Mouse (Mus musculus) hindbrain, postnatal 0 days (tissue): ENCODE data around the gene Ctr9. TPM values are rescaled to one million over a fixed set of nuclear protein-coding genes. Genes with fewer than 3 reads are reported as not detected.

Experiments used
- ATAC-seq: fragments of 200-750 bp; cut with Nextera tagmentation; 2 replicates; pipeline ENCODE4 v1.8.0; 2017; ENCODE audit warnings: mild to moderate bottlenecking, moderate TSS enrichment, moderate library complexity
- DNase-seq: peaks from one replicate; pipeline ENCODE4 v3.0.0-alpha.2; 2015; ENCODE audit warnings: low spot score
- H3K27ac ChIP-seq: fragments of 300-500 bp; sonication (generic); 2 replicates; pipeline ENCODE4 v1.5.1; 2014; ENCODE audit warnings: mild to moderate bottlenecking
- H3K27me3 ChIP-seq: fragments of 300-500 bp; sonication (generic); 2 replicates; pipeline ENCODE4 v1.6.1; 2014; ENCODE audit warnings: low read length, mixed read lengths; ENCODE audit not compliant: insufficient read depth
- H3K36me3 ChIP-seq: fragments of 300-500 bp; sonication (generic); 2 replicates; pipeline ENCODE4 v1.6.1; 2014; ENCODE audit warnings: low read length, mixed read lengths; ENCODE audit not compliant: insufficient read depth
- H3K4me1 ChIP-seq: fragments of 300-500 bp; sonication (generic); 2 replicates; pipeline ENCODE4 v1.6.1; 2014; ENCODE audit warnings: antibody characterized with exemption, low read length, mixed read lengths; ENCODE audit not compliant: insufficient read depth
- H3K4me2 ChIP-seq: fragments of 300-500 bp; sonication (generic); 2 replicates; pipeline ENCODE4 v1.6.1; 2014; ENCODE audit warnings: low read depth, mild to moderate bottlenecking, low read length, moderate library complexity, mixed read lengths
- H3K4me3 ChIP-seq: fragments of 300-500 bp; sonication (generic); 2 replicates; pipeline ENCODE4 v1.5.1; 2014; ENCODE audit warnings: low read length
- H3K9ac ChIP-seq: fragments of 300-500 bp; sonication (generic); replicated peaks from 2 replicates; pipeline ENCODE4 v1.6.1; 2014; ENCODE audit warnings: mild to moderate bottlenecking, low read length, moderate library complexity, mixed read lengths
- H3K9me3 ChIP-seq: fragments of 300-500 bp; sonication (generic); 2 replicates; pipeline ENCODE4 v1.6.1; 2016; ENCODE audit warnings: low read length, mixed read lengths
- CTCF ChIP-seq: IDR thresholded peaks from 2 replicates; pipeline ENCODE4 v1.5.1; 2016; ENCODE audit warnings: antibody characterized with exemption, control low read depth, low read depth
- whole genome bisulfite sequencing: fragments of 180-500 bp; shearing (Covaris S2); extraction: QIAGEN DNeasy Blood & Tissue Kit; methylation state at CpG from one replicate; pipeline ENCODE4 v1.1.7; 2014; 5-methylcytosine and 5-hydroxymethylcytosine counted together
- polyA plus RNA-seq: library from polyadenylated mRNA; unstranded; fragments of >200 nt; fragmentation: Nextera tagmentation; extraction: Ambion mirVana; gene quantifications from 2 replicates; pipeline ENCODE4 v1.2.1, GENCODE M21; 2015
- total RNA-seq: library from RNA; depleted of rRNA; stranded (reverse); fragments of >200 nt; gene quantifications from 2 replicates; pipeline ENCODE4 v1.2.3, GENCODE M21; 2014

Ctr9 gene
- total and polyA plus RNA-seq, 2 experiments from 2014 or later = 42.3 to 60.0 TPM

- WGBS = 81% methylated on average over 8 of the region's 8 CpGs
- H3K4me1 ChIP-seq = 0 out of 2 replicates have a peak, but pooled peaks cover 9% of the 10 kb centered on the region
- no peak overlapping the region for H3K4me3 ChIP-seq
- ATAC-seq (no peak), DNase-seq (no peak)
- TF ChIP-seq CTCF = no peak
- no peaks in the 10 kb centered on the region for H3K27me3 ChIP-seq
- peaks cover 50% of the 10 kb centered on the region for H3K36me3 ChIP-seq
- H3K9me3 ChIP-seq = no peaks in the 10 kb centered on the region
- no peak overlapping the region for H3K4me2 ChIP-seq
- H3K27ac ChIP-seq = no peak overlapping the region
- H3K9ac ChIP-seq = no peak overlapping the region
These were observed 51.3 kb downstream of the Ctr9 start for GRCm38 (mm10) chr7:111080026-111080425.

- no peaks in the 10 kb centered on the region for H3K9me3 ChIP-seq
- peak overlapping the region; percentile 99 for H3K4me3 ChIP-seq
- H3K4me2 ChIP-seq = peak overlapping the region; percentile 72
- peaks cover 45% of the 10 kb centered on the region for H3K36me3 ChIP-seq
- no peak for DNase-seq
- ATAC-seq = no peak
- TF ChIP-seq CTCF = no peak
- H3K4me1 ChIP-seq = 0 out of 2 replicates have a peak, but pooled peaks cover 9% of the 10 kb centered on the region
- H3K27me3 ChIP-seq = no peaks in the 10 kb centered on the region
- H3K9ac ChIP-seq = peak overlapping the region; percentile 100; the same call in 1 of the 2 replicates
- 85% methylated on average over 3 of the region's 3 CpGs for WGBS
- no peak overlapping the region for H3K27ac ChIP-seq
These were observed 52.1 kb downstream of the Ctr9 start for GRCm38 (mm10) chr7:111080876-111081275.

- under 1% methylated on average over 73 of the region's 83 CpGs for WGBS
These were observed 53.5 kb downstream of the Ctr9 start for GRCm38 (mm10) chr7:111082043-111082821.

GRCm38 (mm10) chr7:111082822-111083732 is 54.3 kb downstream of the Ctr9 start, which contains the start of gene Eif4g2:
Gene Eif4g2 (minus strand): TSS chr7:111083030.
- Histone ChIP-seq H3K4me3 (peak within 1 kb of the TSS; percentile 99), H3K4me2 (peak within 1 kb of the TSS; percentile 72), H3K4me1 (0 out of 2 replicates have a peak, but pooled peaks cover 9% of the 10 kb centered on the region), H3K9me3 (no peaks in the 10 kb centered on the region), H3K27ac (peak within 1 kb of the TSS; percentile 100), H3K9ac (peak within 1 kb of the TSS; percentile 100), H3K27me3 (no peaks in the 10 kb centered on the region), H3K36me3 (peaks cover 23% of the 10 kb centered on the region)
- DNase-seq = peak; percentile 99
- no peak for TF ChIP-seq CTCF
- under 1% methylated on average over 70 of the region's 70 CpGs for WGBS
- peak; percentile 98 for ATAC-seq

More at GRCm38 (mm10) chr7:111082043-111082821, 53.5 kb downstream of the Ctr9 start:
- Histone ChIP-seq H3K9ac (peak overlapping the region; percentile 100), H3K27ac (peak overlapping the region; percentile 100), H3K4me2 (peak overlapping the region; percentile 72), H3K4me1 (0 out of 2 replicates have a peak, but pooled peaks cover 9% of the 10 kb centered on the region), H3K27me3 (no peaks in the 10 kb centered on the region), H3K9me3 (no peaks in the 10 kb centered on the region), H3K4me3 (peak overlapping the region; percentile 99), H3K36me3 (peaks cover 32% of the 10 kb centered on the region)
- peak; percentile 13; the same call in 1 of the 2 replicates for TF ChIP-seq CTCF
- DNase-seq = peak; percentile 93
- ATAC-seq = peak; percentile 84

GRCm38 (mm10) chr7:111083733-111084120 is 55.0 kb downstream of the Ctr9 start:
- peak; percentile 30 for DNase-seq
- Histone ChIP-seq H3K4me3 (peak overlapping the region; percentile 99), H3K36me3 (peaks cover 19% of the 10 kb centered on the region), H3K27ac (peak overlapping the region; percentile 100), H3K4me2 (peak overlapping the region; percentile 72), H3K9me3 (no peaks in the 10 kb centered on the region), H3K4me1 (0 out of 2 replicates have a peak, but pooled peaks cover 9% of the 10 kb centered on the region), H3K27me3 (no peaks in the 10 kb centered on the region), H3K9ac (peak overlapping the region; percentile 100)
- TF ChIP-seq CTCF = no peak
- WGBS = 7% methylated on average over 4 of the region's 4 CpGs
- ATAC-seq = no peak

GRCm38 (mm10) chr7:111084443-111084842 is 55.7 kb downstream of the Ctr9 start:
- H3K9me3 ChIP-seq = no peaks in the 10 kb centered on the region
- peak; percentile 28 for TF ChIP-seq CTCF
- ATAC-seq (no peak), DNase-seq (no peak)
- no peak overlapping the region for H3K27ac ChIP-seq
- 43% methylated on average over 2 of the region's 2 CpGs for WGBS
- no peaks in the 10 kb centered on the region for H3K27me3 ChIP-seq
- H3K4me2 ChIP-seq = peak overlapping the region; percentile 7; the same call in 1 of the 2 replicates
- no peak overlapping the region for H3K4me3 ChIP-seq
- H3K36me3 ChIP-seq = peaks cover 16% of the 10 kb centered on the region
- 0 out of 2 replicates have a peak, but pooled peaks cover 9% of the 10 kb centered on the region for H3K4me1 ChIP-seq
- H3K9ac ChIP-seq = no peak overlapping the region
